Mouse (Mus musculus) heart, adult 18-20 months (tissue): ENCODE measurements around the gene Ccdc188. TPM values are rescaled to one million over a fixed set of nuclear protein-coding genes. Genes with fewer than 3 reads are reported as not detected.

Experiments used
- DNase-seq, 2 experiments: peaks; one replicate each; pipeline ENCODE4 v3.0.0; 2021 to 2022; ENCODE audit warnings: mixed read lengths in 1 of 2
- total RNA-seq, 2 experiments: library from RNA; stranded (reverse); gene quantifications; 2 replicates each; pipeline ENCODE4 v1.2.3; 2021

The Ccdc188 gene
- total RNA-seq, 2 experiments from 2014 or later, result not detected

GRCm38 (mm10) chr16:18202061-18202460 is 15.6 kb upstream of the Ccdc188 start:
- DNase-seq, result no peak

- no peak for DNase-seq
These were observed 14.1 kb upstream of the Ccdc188 start for GRCm38 (mm10) chr16:18203430-18204091.

GRCm38 (mm10) chr16:18210701-18211416 is 6.8 kb upstream of the Ccdc188 start:
- peak; percentile 45 to 81 for DNase-seq

GRCm38 (mm10) chr16:18211417-18212171 is 6.1 kb upstream of the Ccdc188 start:
- DNase-seq, result peak; percentile 74 to 92

GRCm38 (mm10) chr16:18213689-18214088 is 4.0 kb upstream of the Ccdc188 start:
- DNase-seq, result no peak

- peak; percentile 34 to 45 for DNase-seq
These were observed 2.8 kb upstream of the Ccdc188 start for GRCm38 (mm10) chr16:18214858-18215257.

GRCm38 (mm10) chr16:18218580-18218996 is 909 bp downstream of the Ccdc188 start:
- no peak for DNase-seq

GRCm38 (mm10) chr16:18220001-18220400 is 2.3 kb downstream of the Ccdc188 start:
- no peak for DNase-seq

GRCm38 (mm10) chr16:18220856-18221542 is 3.3 kb downstream of the Ccdc188 start:
- no peak for DNase-seq

- no peak for DNase-seq
These were observed 3.8 kb downstream of the Ccdc188 start for GRCm38 (mm10) chr16:18221543-18221898.

GRCm38 (mm10) chr16:18222188-18222587 is 4.5 kb downstream of the Ccdc188 start:
- DNase-seq, result no peak

GRCm38 (mm10) chr16:18227187-18227586 is 9.5 kb downstream of the Ccdc188 start:
- no peak for DNase-seq

GRCm38 (mm10) chr16:18227897-18228422 is 10.3 kb downstream of the Ccdc188 start:
- DNase-seq, result no peak

GRCm38 (mm10) chr16:18228856-18229255 is 11.2 kb downstream of the Ccdc188 start:
- peak in 1 of 2 experiments; percentile 31 for DNase-seq

- peak; percentile 64 to 67 for DNase-seq
These were observed 11.9 kb downstream of the Ccdc188 start for GRCm38 (mm10) chr16:18229622-18230021.

- no peak for DNase-seq
These were observed 12.9 kb downstream of the Ccdc188 start for GRCm38 (mm10) chr16:18230617-18231016.

- DNase-seq, result no peak
These were observed 13.4 kb downstream of the Ccdc188 start for GRCm38 (mm10) chr16:18231047-18231446.

GRCm38 (mm10) chr16:18231451-18231850 is 13.8 kb downstream of the Ccdc188 start:
- DNase-seq, result no peak

- DNase-seq, result no peak
These were observed 15.8 kb downstream of the Ccdc188 start for GRCm38 (mm10) chr16:18233451-18233850.

- no peak for DNase-seq
These were observed 16.4 kb downstream of the Ccdc188 start for GRCm38 (mm10) chr16:18233919-18234670.

GRCm38 (mm10) chr16:18234671-18235388 is 17.2 kb downstream of the Ccdc188 start, which contains the start of gene Zdhhc8:
Zdhhc8 (minus strand) TSS chr16:18235136.
- peak in 1 of 2 experiments; percentile 86 for DNase-seq
